Mouse (Mus musculus) erythroblast, embryonic 14.5 days (primary cell): Measurements from ENCODE around the gene Cdkal1.

Experiments
- GATA1 ChIP-seq: IDR thresholded peaks from 2 replicates; pipeline ENCODE4 v1.6.1; 2012; ENCODE audit warnings: low read length, inconsistent platforms, mixed read lengths
- TAL1 ChIP-seq: IDR thresholded peaks from 3 replicates; pipeline ENCODE4 v1.6.1; 2012; ENCODE audit warnings: low read length, inconsistent platforms, mixed read lengths

GRCm38 (mm10) chr13:29572477-29572876 is 283.0 kb downstream of the Cdkal1 start:
- TF ChIP-seq GATA1 (no peak), TAL1 (no peak)
